In the genomic region with DNA sequence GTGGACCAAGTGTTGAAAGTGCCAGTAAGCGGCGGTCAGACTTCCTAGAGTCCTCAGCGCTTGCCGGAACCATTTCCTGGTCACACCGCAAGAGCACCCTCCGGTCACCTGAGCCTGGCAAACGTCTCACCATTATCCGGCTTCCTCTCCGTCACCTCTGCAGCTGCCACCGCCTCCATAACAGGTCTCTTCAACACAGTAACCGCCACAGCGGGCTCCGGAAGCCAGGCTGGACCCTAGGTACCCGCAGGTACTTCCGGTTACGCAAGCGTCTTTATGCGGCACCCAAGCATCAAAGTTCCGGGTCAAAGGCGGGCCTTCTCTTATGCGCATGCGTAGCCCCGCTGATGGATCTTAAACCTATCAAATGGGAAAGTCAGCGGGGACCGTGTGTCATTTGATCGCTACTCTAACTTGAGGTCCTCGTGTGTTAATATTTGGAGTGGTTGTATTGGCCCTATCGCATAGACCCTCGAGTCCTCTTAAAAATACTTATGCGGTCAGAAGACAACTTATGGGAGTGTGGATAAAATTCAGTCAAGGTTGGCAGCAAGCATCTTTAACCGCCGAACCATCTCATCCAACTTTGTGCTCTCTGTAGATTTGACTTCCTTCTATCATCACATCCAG, we compare ENCODE assay signal across 8 mouse cellular contexts. TPM values are rescaled to one million over a fixed set of nuclear protein-coding genes. Genes with fewer than 3 reads are reported as not detected.
DNase-seq lines count a peak whose midpoint lies in the region; ATAC-seq lines count a peak whose summit lies in the region.

A gene (minus strand): TSS at position 301 of the 630 bp plus-strand sequence.

- H3K9me3 ChIP-seq in hindbrain, embryonic 12.5 days (replicated peaks), result no peaks in the 10 kb centered on the region

- H3K4me2 ChIP-seq in hindbrain, embryonic 12.5 days (replicated peaks), result peak within 1 kb of the TSS; percentile 84

- H3K27ac ChIP-seq in hindbrain, embryonic 12.5 days, result peak within 1 kb of the TSS; percentile 58

- peaks cover 59% of the 10 kb centered on the region for H3K36me3 ChIP-seq in hindbrain, embryonic 12.5 days

- ATAC-seq in hindbrain, embryonic 12.5 days (ENCODE audit: low FRiP score), result peak; percentile 80

- H3K9ac ChIP-seq in hindbrain, embryonic 12.5 days, result peak within 1 kb of the TSS; percentile 58

- DNase-seq in NIH3T3 (ENCODE audit: low read depth), result peak; percentile 97
- DNase-seq in cerebellum, postnatal 10 days, result peak; percentile 95 to 96
- DNase-seq in frontal cortex, postnatal 10 days (ENCODE audit: low spot score in 2 of 2), result peak; percentile 89 to 92
- peak; percentile 95 to 97 for DNase-seq in layer of hippocampus, postnatal 14 days (ENCODE audit: low spot score in 2 of 2)
- peak; percentile 94 for DNase-seq in lung, postnatal 14 days
- DNase-seq in retina, adult 2 months (ENCODE audit: low read depth, low spot score), result peak; percentile 95
- peak; percentile 87 to 91 for DNase-seq in thymus, postnatal 36 days

- H3K27me3 ChIP-seq in hindbrain, embryonic 12.5 days, result no peaks in the 10 kb centered on the region

- WGBS in hindbrain, embryonic 12.5 days, result 5% methylated on average over 32 of the region's 32 CpGs

- peaks cover 16% of the 10 kb centered on the region for H3K4me1 ChIP-seq in hindbrain, embryonic 12.5 days

- H3K4me3 ChIP-seq in hindbrain, embryonic 12.5 days, result peak within 1 kb of the TSS; percentile 55

RNA-seq across cellular contexts. Expression of the gene that starts here (rescaled TPM):
- 32.8 and 36.0 TPM in 2 replicates for polyA plus RNA-seq in hindbrain, embryonic 12.5 days (2016; fragmentation: Nextera tagmentation; extraction: Ambion mirVana)
- 10 to 100 TPM; 50.1 to 50.5 TPM for total RNA-seq in layer of hippocampus, postnatal 14 days (2021)

Comparison
In these comparisons a context has a peak if more than half of its experiments do, and no peak if none do; other contexts are left out.
1. Peak in every context shown above with its lines: DNase-seq, ATAC-seq, H3K4me3 ChIP-seq and H3K27ac ChIP-seq.